Mouse (Mus musculus): ENCODE results near the gene Hlf.

Hlf gene

GRCm38 (mm10) chr11:90390817-90391173, at the start of gene Hlf:
Gene Hlf (minus strand): TSS chr11:90390895.
- in situ Hi-C loops (cut with MboI, MseI), result no loop called here

GRCm38 (mm10) chr11:90438768-90439167, 48.1 kb upstream of the Hlf start:
- in situ Hi-C loops (cut with MboI, MseI), result no loop called here

- in situ Hi-C loops (cut with MboI, MseI), result no loop called here
Measured at GRCm38 (mm10) chr11:90425207-90425525, 34.5 kb upstream of the Hlf start.

GRCm38 (mm10) chr11:90424334-90425206, 33.9 kb upstream of the Hlf start:
- in situ Hi-C loops (cut with MboI, MseI), result no loop called here

GRCm38 (mm10) chr11:90423896-90424295, 33.2 kb upstream of the Hlf start:
- in situ Hi-C loops (cut with MboI, MseI), result no loop called here

- in situ Hi-C loops (cut with MboI, MseI), result no loop called here
Measured at GRCm38 (mm10) chr11:90419706-90420105, 29.0 kb upstream of the Hlf start.

- in situ Hi-C loops (cut with MboI, MseI), result no loop called here
Measured at GRCm38 (mm10) chr11:90417921-90418320, 27.2 kb upstream of the Hlf start.

GRCm38 (mm10) chr11:90417011-90417410, 26.3 kb upstream of the Hlf start:
- in situ Hi-C loops (cut with MboI, MseI), result no loop called here

- in situ Hi-C loops (cut with MboI, MseI), result no loop called here
Measured at GRCm38 (mm10) chr11:90398850-90399249, 8.2 kb upstream of the Hlf start.

- in situ Hi-C loops (cut with MboI, MseI), result no loop called here
Measured at GRCm38 (mm10) chr11:90391271-90392185, 833 bp upstream of the Hlf start.

GRCm38 (mm10) chr11:90389902-90390816, 536 bp downstream of the Hlf start:
- in situ Hi-C loops (cut with MboI, MseI), result no loop called here

GRCm38 (mm10) chr11:90389174-90389901, 1.4 kb downstream of the Hlf start:
- in situ Hi-C loops (cut with MboI, MseI), result no loop called here

GRCm38 (mm10) chr11:90387501-90388440, 2.9 kb downstream of the Hlf start:
- in situ Hi-C loops (cut with MboI, MseI), result no loop called here

GRCm38 (mm10) chr11:90382005-90382611, 8.6 kb downstream of the Hlf start:
- in situ Hi-C loops (cut with MboI, MseI), result no loop called here

- in situ Hi-C loops (cut with MboI, MseI), result no loop called here
Measured at GRCm38 (mm10) chr11:90381113-90381512, 9.6 kb downstream of the Hlf start.

- in situ Hi-C loops (cut with MboI, MseI), result no loop called here
Measured at GRCm38 (mm10) chr11:90380131-90380685, 10.5 kb downstream of the Hlf start.

GRCm38 (mm10) chr11:90378008-90378407, 12.7 kb downstream of the Hlf start:
- in situ Hi-C loops (cut with MboI, MseI), result no loop called here

- in situ Hi-C loops (cut with MboI, MseI), result no loop called here
Measured at GRCm38 (mm10) chr11:90376436-90376835, 14.3 kb downstream of the Hlf start.
